Mouse (Mus musculus) thymus, adult 2 months (tissue): ENCODE measurements around the gene Fate1. TPM values are rescaled to one million over a fixed set of nuclear protein-coding genes. Genes with fewer than 3 reads are reported as not detected.
A peak's percentile ranks its signal among the peaks of the same experiment; 100 is the strongest.

Experiments
- DNase-seq: peaks from one replicate; pipeline ENCODE4 v3.0.0; 2021
- H3K27ac ChIP-seq: fragments of 200-500 bp; 2 replicates; pipeline ENCODE4 v1.5.1; 2012; ENCODE audit warnings: low read length, control low read depth; ENCODE audit not compliant: control insufficient read depth, insufficient read depth
- H3K27me3 ChIP-seq: fragments of 200-500 bp; 2 replicates; pipeline ENCODE4 v1.6.1; 2012; ENCODE audit warnings: mild to moderate bottlenecking, low read length, moderate library complexity, mixed read lengths; ENCODE audit not compliant: control insufficient read depth, insufficient read depth
- H3K36me3 ChIP-seq: fragments of 200-500 bp; 2 replicates; pipeline ENCODE4 v1.6.1; 2012; ENCODE audit warnings: mild to moderate bottlenecking, low read length, moderate library complexity; ENCODE audit not compliant: control insufficient read depth, insufficient read depth
- H3K4me1 ChIP-seq: fragments of 200-500 bp; replicated peaks from 2 replicates; pipeline ENCODE4 v1.6.1; 2012; ENCODE audit warnings: low read length; ENCODE audit not compliant: control insufficient read depth, insufficient read depth
- H3K4me3 ChIP-seq: fragments of 200-500 bp; 2 replicates; pipeline ENCODE4 v1.5.1; 2012; ENCODE audit warnings: mild to moderate bottlenecking, low read length, control low read depth, moderate library complexity; ENCODE audit not compliant: control insufficient read depth, insufficient read depth
- CTCF ChIP-seq: fragments of 200-500 bp; IDR thresholded peaks from 2 replicates; pipeline ENCODE4 v1.5.1; 2012; ENCODE audit warnings: mild to moderate bottlenecking, control low read depth, low read length, moderate library complexity, borderline replicate concordance; ENCODE audit not compliant: control insufficient read depth, poor library complexity, insufficient read depth; ENCODE audit errors: extremely low read depth
- POLR2A ChIP-seq: fragments of 200-500 bp; IDR thresholded peaks from 2 replicates; pipeline ENCODE4 v1.6.1; 2012; ENCODE audit warnings: mild to moderate bottlenecking, low read length, control low read depth, moderate library complexity; ENCODE audit not compliant: control insufficient read depth, poor library complexity, insufficient read depth; ENCODE audit errors: extremely low read depth
- WGBS: fragments of 180-500 bp; shearing (Covaris S2); methylation state at CpG from one replicate; pipeline ENCODE4 v1.1.7; 2018; 5-methylcytosine and 5-hydroxymethylcytosine counted together
- polyA plus RNA-seq: library from polyadenylated mRNA; depleted of rRNA; stranded (reverse); fragments of >200 nt; gene quantifications from 2 replicates; pipeline ENCODE4 v1.2.3, GENCODE M21; 2012; rRNA removed

The Fate1 gene
- not detected in 2 replicates for polyA plus RNA-seq

- H3K4me1 ChIP-seq = no peaks in the 10 kb centered on the region
- TF ChIP-seq POLR2A (no peak), CTCF (no peak)
- no peak within 1 kb of the TSS for H3K27ac ChIP-seq
- no peaks in the 10 kb centered on the region for H3K27me3 ChIP-seq
- 72% methylated on average over 2 of the region's 2 CpGs for WGBS
- H3K36me3 ChIP-seq = no peaks in the 10 kb centered on the region
- H3K4me3 ChIP-seq = no peak within 1 kb of the TSS
- no peak for DNase-seq
Measured at GRCm38 (mm10) chrX:71972686-71973085, at the start of gene Fate1. Gene Fate1, plus strand, starts transcription at chrX:71972986.

- 13% methylated on average over 3 of the region's 3 CpGs for WGBS
- Histone ChIP-seq H3K36me3 (no peaks in the 10 kb centered on the region), H3K4me1 (no peaks in the 10 kb centered on the region), H3K27ac (no peak overlapping the region), H3K4me3 (no peak overlapping the region), H3K27me3 (no peaks in the 10 kb centered on the region)
- TF ChIP-seq CTCF (no peak), POLR2A (no peak)
- DNase-seq = peak; percentile 7
Measured at GRCm38 (mm10) chrX:71946631-71947030, 26.2 kb upstream of the Fate1 start.

GRCm38 (mm10) chrX:71958366-71958765 lies 14.4 kb upstream of the Fate1 start:
- Histone ChIP-seq H3K4me1 (no peaks in the 10 kb centered on the region), H3K27me3 (no peaks in the 10 kb centered on the region), H3K36me3 (no peaks in the 10 kb centered on the region), H3K27ac (no peak overlapping the region), H3K4me3 (no peak overlapping the region)
- no peak for DNase-seq
- no peak for TF ChIP-seq CTCF
- no peak for TF ChIP-seq POLR2A

- Histone ChIP-seq H3K27ac (no peak within 1 kb of the TSS), H3K4me3 (no peak within 1 kb of the TSS), H3K4me1 (no peaks in the 10 kb centered on the region), H3K36me3 (no peaks in the 10 kb centered on the region), H3K27me3 (no peaks in the 10 kb centered on the region)
- DNase-seq = no peak
- WGBS = 11% methylated on average over 46 of the region's 72 CpGs
- TF ChIP-seq POLR2A (no peak), CTCF (no peak)
Measured at GRCm38 (mm10) chrX:71962073-71963051, 10.4 kb upstream of the Fate1 start, which contains the start of gene Prrg3. Gene Prrg3, plus strand, starts transcription at chrX:71962624.

- Histone ChIP-seq H3K27me3 (no peaks in the 10 kb centered on the region), H3K4me1 (no peaks in the 10 kb centered on the region), H3K27ac (no peak overlapping the region), H3K4me3 (no peak overlapping the region), H3K36me3 (no peaks in the 10 kb centered on the region)
- TF ChIP-seq CTCF (no peak), POLR2A (no peak)
- no peak for DNase-seq
- WGBS = 28% methylated on average over 9 of the region's 9 CpGs
Measured at GRCm38 (mm10) chrX:71963275-71963912, 9.4 kb upstream of the Fate1 start.

- 86% methylated on average over 1 of the region's 1 CpGs for WGBS
- H3K4me3 ChIP-seq = no peak overlapping the region
- no peak overlapping the region for H3K27ac ChIP-seq
- TF ChIP-seq POLR2A (no peak), CTCF (no peak)
- no peaks in the 10 kb centered on the region for H3K27me3 ChIP-seq
- no peak for DNase-seq
- H3K4me1 ChIP-seq = no peaks in the 10 kb centered on the region
- H3K36me3 ChIP-seq = no peaks in the 10 kb centered on the region
Measured at GRCm38 (mm10) chrX:71968216-71968615, 4.6 kb upstream of the Fate1 start.
